Mouse (Mus musculus): ENCODE data around the gene Gabra3. TPM values are rescaled to one million over a fixed set of nuclear protein-coding genes. Genes with fewer than 3 reads are reported as not detected.

The Gabra3 gene
- polyA plus RNA-seq (2015; fragmentation: Nextera tagmentation; extraction: Ambion mirVana): 1.1 and 1.4 TPM in 2 replicates

DNA sequence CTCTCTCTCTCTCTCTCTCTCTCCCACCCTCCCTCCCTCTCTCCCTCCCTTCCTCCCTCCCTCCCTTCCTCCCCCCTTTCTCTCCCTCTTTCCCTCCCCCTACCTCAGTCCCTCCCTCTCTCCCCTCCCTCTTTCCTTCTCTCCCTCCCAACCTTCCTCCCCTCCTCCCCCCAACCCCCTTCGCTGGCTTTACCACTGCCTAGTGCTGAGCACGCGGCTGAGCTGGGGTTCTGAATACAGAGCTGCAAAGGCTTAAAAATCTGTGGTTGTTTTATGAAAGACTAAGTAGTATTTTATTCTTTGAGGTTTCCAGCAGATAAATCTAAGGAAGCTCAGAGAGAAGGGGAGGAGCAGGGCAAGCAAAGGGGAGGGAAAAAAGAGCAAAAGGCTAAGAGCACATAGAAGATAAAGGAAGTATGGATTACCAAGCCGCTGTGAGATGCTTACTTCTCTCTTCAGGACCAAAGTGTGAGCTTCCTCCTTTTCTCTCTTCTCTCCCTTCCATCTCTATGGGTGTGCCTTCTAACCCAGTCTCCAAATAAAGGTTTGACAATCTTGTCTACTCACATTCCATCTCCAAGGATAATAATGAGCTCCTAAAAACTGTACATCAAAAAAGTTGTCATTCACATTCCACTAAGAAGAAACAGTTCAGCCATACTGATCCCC is at the start of gene Gabra3:
Gene Gabra3, minus strand, starts transcription at position 619 of the 669 bp plus-strand sequence.

DNA sequence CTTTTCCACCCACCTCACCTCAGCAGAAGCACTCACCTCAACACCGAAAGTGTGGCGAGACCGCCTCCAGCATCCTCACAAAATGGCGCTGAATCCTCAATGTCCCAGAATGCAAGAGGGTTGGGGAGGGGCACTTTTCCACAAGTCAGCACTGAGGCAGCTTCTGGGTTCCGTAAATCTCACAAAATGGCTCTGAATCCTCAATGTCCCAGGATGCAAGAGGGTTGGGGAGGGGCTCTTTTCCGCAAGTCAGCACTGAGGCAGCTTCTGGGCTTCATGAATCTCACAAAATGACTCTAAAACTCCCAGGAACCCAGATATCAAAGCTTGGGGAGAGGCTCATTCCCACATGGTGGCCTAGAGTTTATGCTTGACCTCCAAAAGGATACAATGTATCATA is 269.9 kb downstream of the Gabra3 start, which contains the start of gene Magea10:
Gene Magea10, minus strand, starts transcription at position 101 of the 400 bp plus-strand sequence.

MicroRNAs encoded within 50 kb of the gene (microRNA counts, 519-probe panel; counts per million panel counts)
- 88.3 counts per million for microRNA mmu-miR-105
- 88.3 counts per million for microRNA mmu-miR-767

Other genes starting within 250 kb of the Gabra3 start
- 1.4 and 2.0 TPM in 2 replicates for gene Gabrq, start 168.3 kb upstream of the Gabra3 start, polyA plus RNA-seq (2015; fragmentation: Nextera tagmentation; extraction: Ambion mirVana)